Mouse (Mus musculus) lung, postnatal 0 days (tissue): Measurements from ENCODE around the gene Acox1. TPM values are rescaled to one million over a fixed set of nuclear protein-coding genes. Genes with fewer than 3 reads are reported as not detected.

Source experiments
- ATAC-seq: fragments of 200-750 bp; cut with Nextera tagmentation; 2 replicates; pipeline ENCODE4 v1.8.0; 2017; ENCODE audit warnings: moderate library complexity
- DNase-seq: peaks from one replicate; pipeline ENCODE4 v3.0.0-alpha.2; 2016; ENCODE audit warnings: low spot score
- H3K27ac ChIP-seq: fragments of 300-500 bp; sonication (generic); 2 replicates; pipeline ENCODE4 v1.5.1; 2014; ENCODE audit warnings: antibody characterized with exemption, mild to moderate bottlenecking, low read length, mixed read lengths
- H3K27me3 ChIP-seq: fragments of 300-500 bp; sonication (generic); replicated peaks from 2 replicates; pipeline ENCODE4 v1.6.1; 2014; ENCODE audit warnings: low read length, mixed read lengths; ENCODE audit not compliant: insufficient read depth
- H3K36me3 ChIP-seq: fragments of 300-500 bp; sonication (generic); 2 replicates; pipeline ENCODE4 v1.6.1; 2014; ENCODE audit warnings: low read length, mixed read lengths; ENCODE audit not compliant: insufficient read depth
- H3K4me1 ChIP-seq: fragments of 300-500 bp; sonication (generic); 2 replicates; pipeline ENCODE4 v1.6.1; 2014; ENCODE audit warnings: antibody characterized with exemption, low read depth, low read length, mixed read lengths; ENCODE audit not compliant: insufficient read depth
- H3K4me2 ChIP-seq: fragments of 300-500 bp; sonication (generic); replicated peaks from 2 replicates; pipeline ENCODE4 v1.6.1; 2014; ENCODE audit warnings: low read depth, mild to moderate bottlenecking, low read length, moderate library complexity, mixed read lengths
- H3K4me3 ChIP-seq: fragments of 300-500 bp; sonication (generic); 2 replicates; pipeline ENCODE4 v1.5.1; 2014; ENCODE audit warnings: low read depth, low read length
- H3K9ac ChIP-seq: fragments of 300-500 bp; sonication (generic); replicated peaks from 2 replicates; pipeline ENCODE4 v1.6.1; 2014; ENCODE audit warnings: low read depth, mild to moderate bottlenecking
- H3K9me3 ChIP-seq: fragments of 300-500 bp; sonication (generic); 2 replicates; pipeline ENCODE4 v1.6.1; 2016; ENCODE audit warnings: low read length, mixed read lengths
- CTCF ChIP-seq: IDR thresholded peaks from 2 replicates; pipeline ENCODE4 v1.5.1; 2016; ENCODE audit warnings: antibody characterized with exemption, mild to moderate bottlenecking
- EP300 ChIP-seq: IDR thresholded peaks from 2 replicates; pipeline ENCODE4 v1.6.1; 2016; ENCODE audit warnings: antibody characterized with exemption, mild to moderate bottlenecking, control low read depth
- WGBS: fragments of 180-500 bp; shearing (Covaris S2); extraction: QIAGEN DNeasy Blood & Tissue Kit; methylation state at CpG from one replicate; pipeline ENCODE4 v1.1.7; 2014; 5-methylcytosine and 5-hydroxymethylcytosine counted together
- polyA plus RNA-seq: library from polyadenylated mRNA; unstranded; fragments of >200 nt; fragmentation: Nextera tagmentation; extraction: Ambion mirVana; gene quantifications from 2 replicates; pipeline ENCODE4 v1.2.1, GENCODE M21; 2015

The Acox1 gene
- polyA plus RNA-seq, 1 experiment from 2014 or later = 31.7 TPM

- H3K4me2 ChIP-seq = peak within 1 kb of the TSS; percentile 69
- DNase-seq (peak; percentile 98), ATAC-seq (peak; percentile 99)
- peaks cover 21% of the 10 kb centered on the region for H3K36me3 ChIP-seq
- H3K27ac ChIP-seq = peak within 1 kb of the TSS; percentile 83
- TF ChIP-seq EP300 = no peak
- TF ChIP-seq CTCF = no peak
- H3K9me3 ChIP-seq = no peaks in the 10 kb centered on the region
- peak within 1 kb of the TSS; percentile 74 for H3K4me3 ChIP-seq
- H3K4me1 ChIP-seq = peaks cover 3% of the 10 kb centered on the region; the same call in 1 of the 2 replicates
- no peaks in the 10 kb centered on the region for H3K27me3 ChIP-seq
- WGBS = under 1% methylated on average over 40 of the region's 40 CpGs
- H3K9ac ChIP-seq = peak within 1 kb of the TSS; percentile 62
Observed at GRCm38 (mm10) chr11:116167884-116168439, 30.9 kb downstream of the Acox1 start, which contains the start of gene Fbf1. Gene Fbf1 (minus strand): TSS chr11:116168166.

- Histone ChIP-seq H3K4me2 (peak overlapping the region; percentile 69), H3K27ac (peak overlapping the region; percentile 83), H3K9ac (peak overlapping the region; percentile 62), H3K4me3 (peak overlapping the region; percentile 74), H3K36me3 (peaks cover 16% of the 10 kb centered on the region; the same call in 1 of the 2 replicates), H3K27me3 (no peaks in the 10 kb centered on the region), H3K4me1 (peaks cover 3% of the 10 kb centered on the region; the same call in 1 of the 2 replicates), H3K9me3 (no peaks in the 10 kb centered on the region)
- DNase-seq = peak; percentile 79
- ATAC-seq = no peak
- no peak for TF ChIP-seq EP300
- WGBS = 3% methylated on average over 6 of the region's 6 CpGs
Observed at GRCm38 (mm10) chr11:116167232-116167631, 31.6 kb downstream of the Acox1 start.

GRCm38 (mm10) chr11:116163002-116163401 is 35.8 kb downstream of the Acox1 start:
- Histone ChIP-seq H3K4me3 (no peak overlapping the region), H3K27ac (no peak overlapping the region), H3K9ac (no peak overlapping the region), H3K36me3 (0 out of 2 replicates have a peak, but pooled peaks cover 11% of the 10 kb centered on the region), H3K9me3 (no peaks in the 10 kb centered on the region), H3K4me2 (no peak overlapping the region), H3K4me1 (no peaks in the 10 kb centered on the region; the same call in 1 of the 2 replicates), H3K27me3 (no peaks in the 10 kb centered on the region)
- WGBS = 42% methylated on average over 9 of the region's 9 CpGs
- no peak for ATAC-seq
- DNase-seq = no peak
- TF ChIP-seq EP300 (no peak), CTCF (no peak)

DNA sequence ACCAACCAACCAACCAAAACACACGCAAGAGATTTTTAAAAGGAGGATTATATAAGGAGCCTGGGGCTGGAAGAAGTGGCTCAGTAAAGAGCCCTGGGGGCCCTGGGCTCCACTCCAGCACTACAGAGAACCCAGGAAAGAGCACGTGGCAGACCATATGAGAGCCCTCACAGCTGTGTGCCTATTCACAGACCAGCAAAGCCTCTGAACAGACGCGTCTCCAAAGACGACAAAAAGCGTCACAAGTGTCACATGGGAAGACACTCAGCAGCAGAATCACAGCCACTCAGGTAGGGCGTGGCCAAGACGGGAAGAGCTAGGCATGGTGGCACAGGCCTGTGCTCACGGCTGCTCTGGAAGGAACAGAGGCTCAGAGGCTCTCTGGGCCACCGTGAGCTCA is 36.7 kb downstream of the Acox1 start:
- TF ChIP-seq EP300 (no peak), CTCF (no peak)
- no peak for DNase-seq
- H3K4me1 ChIP-seq = no peaks in the 10 kb centered on the region; the same call in 1 of the 2 replicates
- no peaks in the 10 kb centered on the region for H3K9me3 ChIP-seq
- H3K27ac ChIP-seq = no peak overlapping the region
- H3K4me2 ChIP-seq = no peak overlapping the region
- no peak overlapping the region for H3K4me3 ChIP-seq
- H3K9ac ChIP-seq = no peak overlapping the region
- H3K27me3 ChIP-seq = no peaks in the 10 kb centered on the region
- peak; percentile 57 for ATAC-seq
- 0 out of 2 replicates have a peak, but pooled peaks cover 11% of the 10 kb centered on the region for H3K36me3 ChIP-seq
- 65% methylated on average over 10 of the region's 10 CpGs for WGBS

- ATAC-seq (peak; percentile 16; the same call in 1 of the 2 replicates), DNase-seq (no peak)
- H3K9ac ChIP-seq = no peak overlapping the region
- H3K27ac ChIP-seq = no peak overlapping the region
- H3K27me3 ChIP-seq = no peaks in the 10 kb centered on the region
- no peak overlapping the region for H3K4me3 ChIP-seq
- no peak overlapping the region for H3K4me2 ChIP-seq
- H3K9me3 ChIP-seq = no peaks in the 10 kb centered on the region
- 0 out of 2 replicates have a peak, but pooled peaks cover 11% of the 10 kb centered on the region for H3K36me3 ChIP-seq
- WGBS = 44% methylated on average over 12 of the region's 12 CpGs
- TF ChIP-seq CTCF = no peak
- H3K4me1 ChIP-seq = no peaks in the 10 kb centered on the region; the same call in 1 of the 2 replicates
Observed at GRCm38 (mm10) chr11:116161312-116161711, 37.5 kb downstream of the Acox1 start.

- H3K27ac ChIP-seq = no peak overlapping the region
- TF ChIP-seq EP300 = no peak
- no peak for TF ChIP-seq CTCF
- WGBS = 92% methylated on average over 2 of the region's 2 CpGs
Observed at GRCm38 (mm10) chr11:116150960-116151359, 47.9 kb downstream of the Acox1 start.

More at GRCm38 (mm10) chr11:116150960-116151359, 47.9 kb downstream of the Acox1 start:
- DNase-seq (no peak), ATAC-seq (no peak)
- no peaks in the 10 kb centered on the region for H3K4me1 ChIP-seq
- no peaks in the 10 kb centered on the region for H3K27me3 ChIP-seq
- no peaks in the 10 kb centered on the region for H3K9me3 ChIP-seq
- peaks cover 21% of the 10 kb centered on the region for H3K36me3 ChIP-seq
- H3K9ac ChIP-seq = no peak overlapping the region
- no peak overlapping the region for H3K4me2 ChIP-seq
- no peak overlapping the region for H3K4me3 ChIP-seq
